Mouse (Mus musculus) adrenal gland, adult 2 months (tissue): ENCODE data around the gene Zfp369. TPM values are rescaled to one million over a fixed set of nuclear protein-coding genes. Genes with fewer than 3 reads are reported as not detected.
A peak's percentile ranks its signal among the peaks of the same experiment; 100 is the strongest.
"Not testable (repeated sequence)": the region's sequence is repeated elsewhere in the genome, so short reads cannot be mapped to it uniquely, and the experiment has no call there.

Experiments
- DNase-seq: peaks from one replicate; pipeline ENCODE4 v3.0.0; 2021
- long read RNA-seq: library from polyadenylated mRNA; stranded (forward); transcript quantifications from one replicate; pipeline ENCODE4 v2.0.0, GENCODE M21; 2021
- polyA plus RNA-seq: library from polyadenylated mRNA; depleted of rRNA; stranded (reverse); fragments of >200 nt; gene quantifications from 2 replicates; pipeline ENCODE4 v1.2.3, GENCODE M21; 2012; rRNA removed
- total RNA-seq, 2 experiments: library from RNA; stranded (reverse); gene quantifications; 2 replicates each; pipeline ENCODE4 v1.2.3; 2021

Gene Zfp369
- 10 to 100 TPM; 19.8 to 23.3 TPM for total RNA-seq
- 9.7 and 10.4 TPM in 2 replicates for polyA plus RNA-seq
- long read RNA-seq: 0 reads

DNA sequence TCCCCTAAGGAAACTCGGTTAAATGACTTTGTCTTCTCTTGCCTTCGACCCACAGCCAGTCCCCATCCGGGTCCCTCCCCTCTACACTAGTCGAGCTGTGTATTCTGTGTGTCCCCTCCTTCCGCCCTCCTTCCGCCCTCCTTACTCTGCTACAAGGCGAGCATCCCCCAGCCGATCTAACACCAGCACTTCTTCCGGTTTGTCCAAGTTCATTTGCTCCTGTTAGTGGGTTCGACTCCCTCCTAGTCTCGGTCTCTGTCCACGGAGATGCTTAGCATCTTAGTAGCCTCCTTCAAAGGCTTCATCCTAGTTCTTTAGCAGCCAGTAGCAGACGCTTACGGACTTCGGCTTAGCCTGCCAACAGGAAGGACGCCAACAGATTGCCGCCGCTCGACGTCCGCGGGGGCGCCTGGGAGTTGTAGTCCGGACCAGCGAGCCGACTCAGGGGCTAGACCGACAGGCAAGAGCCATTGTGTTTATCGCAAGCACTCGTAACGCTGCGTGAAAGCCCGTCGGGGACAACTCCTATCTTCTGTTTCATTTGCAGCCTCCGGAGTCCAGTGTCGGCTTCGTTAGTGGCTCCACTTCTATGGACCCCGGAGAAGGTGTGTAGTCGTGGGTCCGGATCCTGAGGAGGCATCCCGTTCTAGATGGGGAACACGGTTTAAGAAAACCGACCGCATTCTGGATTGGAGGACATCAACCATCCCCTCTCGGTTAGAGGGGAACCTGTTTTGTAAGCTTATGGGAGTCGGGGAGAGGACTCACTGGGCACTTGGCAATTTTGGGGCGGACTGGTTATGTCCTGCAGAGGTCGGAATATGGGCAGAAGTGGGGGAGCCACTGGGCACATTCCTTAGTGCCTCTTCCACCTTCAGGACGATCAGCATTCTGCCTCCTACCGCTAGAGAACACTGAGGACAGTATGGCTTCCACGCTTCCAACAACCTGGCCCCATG, at the start of gene Zfp369:
Gene Zfp369 (plus strand): TSS at position 432 of the 959 bp plus-strand sequence.
- DNase-seq: peak; percentile 97

- no peak for DNase-seq
These were observed 41.4 kb upstream of the Zfp369 start for GRCm38 (mm10) chr13:65237211-65237610.

DNA sequence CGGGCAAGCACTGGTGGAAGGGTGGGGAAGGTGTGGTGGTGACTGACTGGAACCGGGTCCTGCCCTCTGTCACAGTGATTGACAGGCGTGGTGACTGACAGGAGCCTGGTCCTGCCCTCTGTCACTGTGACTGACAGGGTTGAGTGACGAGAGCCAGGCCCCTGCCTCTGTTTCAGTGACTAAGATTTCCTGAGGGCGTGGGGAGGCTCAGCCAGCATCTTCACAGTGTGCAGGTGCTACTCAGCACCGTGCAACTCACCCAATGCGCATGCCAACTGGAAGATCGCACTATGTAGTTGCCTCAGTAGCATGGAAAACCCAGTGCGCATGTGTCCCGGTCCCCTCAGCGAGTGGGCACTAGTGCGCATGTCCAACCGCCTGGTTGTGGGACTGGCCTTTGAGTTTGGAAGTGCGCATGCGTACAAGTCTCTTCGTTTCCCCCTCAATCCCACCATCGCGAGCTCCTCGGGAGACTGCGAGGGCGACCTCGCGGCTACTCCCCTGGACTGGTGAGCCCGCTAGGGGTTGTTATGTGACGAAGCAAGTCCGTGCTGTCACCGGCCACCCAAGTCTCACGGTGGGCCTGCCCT, 38.0 kb upstream of the Zfp369 start:
- DNase-seq: peak; percentile 96

DNA sequence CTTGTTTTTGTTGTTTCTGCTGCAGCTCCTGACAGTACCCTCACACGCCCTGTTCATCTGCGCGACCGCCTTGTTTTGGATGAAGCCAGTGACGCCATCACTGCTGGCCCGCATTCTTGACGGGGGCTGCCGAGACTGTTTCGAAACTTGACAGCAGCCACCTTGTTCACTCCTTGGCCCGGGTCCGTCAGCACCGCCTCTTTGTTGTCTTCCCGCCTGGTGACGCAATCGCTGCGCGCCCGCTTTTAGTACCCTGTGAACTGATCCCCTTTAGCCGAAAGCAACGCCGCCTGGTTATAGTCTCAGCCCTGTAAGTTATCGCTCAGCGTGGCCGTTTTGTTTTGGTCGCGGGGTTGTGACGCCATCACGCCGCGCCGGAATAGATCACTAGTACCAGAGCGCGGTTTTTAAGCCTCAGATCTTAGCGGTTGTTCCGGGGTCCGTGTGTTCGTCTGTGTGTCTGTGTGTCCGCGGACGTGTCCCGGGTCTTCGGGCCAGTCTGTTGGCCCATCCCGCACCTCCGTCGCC, 37.5 kb upstream of the Zfp369 start:
- peak; percentile 96 for DNase-seq

DNA sequence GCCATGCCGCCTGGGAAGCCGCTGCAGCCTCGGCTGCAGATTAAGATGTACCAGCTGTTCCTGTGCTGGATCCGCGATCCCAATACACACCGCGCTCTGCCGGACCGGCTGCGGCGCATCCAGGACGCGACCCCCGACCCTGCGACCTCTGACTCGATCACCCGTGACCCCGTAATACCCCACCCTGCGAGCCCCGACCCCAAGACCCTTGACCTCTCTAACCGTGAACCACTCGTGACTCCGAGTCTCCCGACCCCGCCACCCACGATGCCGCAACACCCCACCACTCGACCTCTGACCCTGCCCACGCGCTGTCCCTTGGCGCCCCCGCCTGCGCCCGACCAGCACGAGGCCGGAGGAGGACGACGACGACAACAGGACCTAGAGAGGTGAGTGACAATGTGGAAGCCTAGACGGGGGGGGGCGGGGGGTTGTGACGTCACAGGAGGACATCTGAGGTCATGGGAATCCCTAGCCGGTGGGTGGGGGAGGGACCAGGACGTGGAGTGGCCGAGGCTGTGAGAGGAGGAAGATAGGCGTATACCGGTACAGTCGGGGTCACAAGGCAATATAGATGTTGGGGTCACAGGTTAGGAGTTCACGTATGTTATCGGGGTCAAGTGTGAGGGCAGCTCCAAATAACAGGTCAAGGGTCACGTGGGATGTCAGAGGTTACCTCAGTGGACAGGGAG, 36.8 kb upstream of the Zfp369 start:
- DNase-seq: peak; percentile 2

DNA sequence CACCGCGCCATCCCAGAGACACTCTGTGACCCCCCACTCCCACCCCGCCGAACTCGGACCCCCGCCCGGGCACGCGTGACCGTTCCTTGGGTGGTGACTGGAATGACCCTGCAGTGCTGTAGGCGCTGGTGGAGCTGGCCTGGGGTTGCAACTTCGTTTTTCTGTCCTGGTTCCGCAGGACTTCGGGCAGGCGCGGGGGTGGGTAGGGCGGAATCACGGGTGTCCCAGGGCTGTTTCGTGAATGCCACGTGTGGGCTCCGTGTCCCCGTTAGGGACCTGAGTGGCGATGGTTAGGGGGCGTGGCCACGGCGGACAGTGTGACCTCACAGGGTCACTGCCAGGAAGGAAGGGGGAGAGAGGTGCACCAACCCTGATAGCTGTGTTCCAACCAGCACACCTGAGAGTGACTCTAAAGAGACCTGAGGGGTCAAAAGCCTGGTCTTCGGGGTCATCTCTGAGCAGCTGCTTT, 36.3 kb upstream of the Zfp369 start:
- DNase-seq: no peak

GRCm38 (mm10) chr13:65243273-65243672, 35.3 kb upstream of the Zfp369 start:
- no peak for DNase-seq

DNA sequence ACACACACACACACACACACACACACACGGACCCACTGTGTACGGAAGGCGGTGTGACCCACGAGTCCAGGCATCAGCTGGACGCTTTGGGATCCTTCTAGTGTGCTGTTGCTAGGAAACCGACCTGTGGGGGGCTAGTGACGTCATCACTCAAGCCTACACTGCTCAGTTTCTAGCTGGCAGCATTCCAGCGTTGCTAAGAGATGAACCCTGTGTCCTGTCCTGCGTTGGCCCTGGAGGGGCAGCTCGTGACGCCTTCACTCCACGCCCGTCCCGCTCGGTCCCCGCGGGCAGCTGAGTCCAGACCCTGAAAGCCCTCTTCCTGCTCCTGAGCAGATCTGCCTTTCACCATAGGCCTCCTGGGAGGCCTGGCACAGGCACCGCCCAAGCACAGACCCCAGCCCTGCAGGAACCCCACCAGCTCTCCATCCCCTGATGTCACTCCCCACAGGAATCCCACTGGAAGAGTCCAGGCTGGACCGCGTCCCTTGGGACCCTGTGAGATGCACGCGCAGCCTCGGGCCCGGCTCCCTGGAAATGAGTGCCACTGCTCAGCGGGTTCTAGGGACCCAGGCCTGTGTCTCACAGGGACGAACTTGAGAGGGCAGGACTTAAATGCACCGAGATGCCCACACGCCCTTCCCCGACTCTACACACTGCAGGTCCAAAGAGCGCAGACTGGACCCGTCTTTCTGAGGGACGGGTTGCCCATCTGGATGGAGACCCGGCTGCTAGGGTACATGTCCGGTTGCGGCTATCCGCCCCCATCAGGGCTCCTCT, 20.2 kb upstream of the Zfp369 start:
- DNase-seq: peak; percentile 60

GRCm38 (mm10) chr13:65259239-65259638, 19.4 kb upstream of the Zfp369 start, which contains the start of gene Gm10775:
TSS of gene Gm10775 (plus strand) at chr13:65259539.
- DNase-seq: no peak

- no peak for DNase-seq
These were observed 16.5 kb upstream of the Zfp369 start for GRCm38 (mm10) chr13:65262086-65262485.

- DNase-seq: no peak
These were observed 626 bp upstream of the Zfp369 start for GRCm38 (mm10) chr13:65277994-65278382.

DNA sequence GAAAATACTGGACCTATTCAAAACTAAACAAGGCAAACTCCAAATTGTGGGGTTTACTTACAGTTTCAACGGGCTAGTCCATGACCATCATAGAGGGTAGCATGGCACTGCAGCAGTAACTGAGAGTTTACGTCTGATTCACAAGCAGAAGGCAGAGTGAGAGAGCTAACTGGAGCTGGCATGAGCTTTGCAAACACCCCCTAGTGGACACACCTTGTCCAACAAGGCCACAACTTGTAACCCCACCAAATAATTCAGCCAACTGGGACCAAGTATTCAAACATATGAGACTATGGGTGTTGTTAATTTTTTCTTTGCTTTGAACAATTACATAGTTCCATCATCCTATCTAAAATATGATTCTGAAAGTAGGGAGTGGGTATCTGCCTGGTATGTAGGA, 8.2 kb downstream of the Zfp369 start:
- no peak for DNase-seq

GRCm38 (mm10) chr13:65296354-65296753, 17.7 kb downstream of the Zfp369 start:
- DNase-seq: no peak

- DNase-seq: peak; percentile 40
These were observed 32.2 kb downstream of the Zfp369 start for GRCm38 (mm10) chr13:65310849-65311248.

GRCm38 (mm10) chr13:65311311-65311755, 32.7 kb downstream of the Zfp369 start:
- no peak for DNase-seq

DNA sequence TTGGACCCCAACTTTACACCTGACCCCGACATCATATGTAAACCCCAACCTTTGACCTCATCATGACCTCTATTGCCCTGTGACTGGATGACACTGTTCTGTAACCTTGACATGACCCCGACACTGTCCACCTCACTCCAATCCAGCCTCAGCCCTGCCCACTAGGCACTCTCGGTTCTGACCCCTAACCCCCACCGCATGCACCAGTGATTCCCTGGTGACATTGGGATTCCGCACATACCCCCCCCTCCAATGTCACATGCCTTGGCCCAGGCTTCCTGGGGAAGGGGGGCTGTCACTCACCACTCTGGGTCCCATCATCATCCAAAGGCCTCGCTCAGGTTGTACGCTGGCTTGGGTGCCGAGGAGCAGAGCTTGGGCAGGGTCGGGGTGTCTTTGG, 33.2 kb downstream of the Zfp369 start:
- no peak for DNase-seq

DNA sequence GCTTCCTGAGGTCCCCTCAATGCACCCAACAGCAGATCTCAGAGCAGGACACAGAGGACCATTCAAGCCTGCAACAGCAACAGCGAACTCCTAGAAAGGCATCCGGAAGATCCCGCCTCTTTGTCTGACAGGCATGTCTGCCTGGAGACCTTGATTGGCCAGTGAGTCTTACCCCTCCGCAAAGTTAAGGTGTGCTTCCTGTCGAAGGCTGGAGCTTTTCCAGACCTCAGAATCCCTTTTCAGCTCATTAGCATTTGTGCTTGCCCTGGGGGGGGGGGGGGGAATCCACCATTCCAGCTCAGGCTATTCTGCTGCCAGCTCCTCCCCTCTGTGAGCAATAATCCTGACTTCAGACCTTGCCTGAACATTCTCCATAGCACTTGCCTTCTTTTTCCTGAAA, 69.9 kb downstream of the Zfp369 start:
- DNase-seq: not testable (repeated sequence)

DNA sequence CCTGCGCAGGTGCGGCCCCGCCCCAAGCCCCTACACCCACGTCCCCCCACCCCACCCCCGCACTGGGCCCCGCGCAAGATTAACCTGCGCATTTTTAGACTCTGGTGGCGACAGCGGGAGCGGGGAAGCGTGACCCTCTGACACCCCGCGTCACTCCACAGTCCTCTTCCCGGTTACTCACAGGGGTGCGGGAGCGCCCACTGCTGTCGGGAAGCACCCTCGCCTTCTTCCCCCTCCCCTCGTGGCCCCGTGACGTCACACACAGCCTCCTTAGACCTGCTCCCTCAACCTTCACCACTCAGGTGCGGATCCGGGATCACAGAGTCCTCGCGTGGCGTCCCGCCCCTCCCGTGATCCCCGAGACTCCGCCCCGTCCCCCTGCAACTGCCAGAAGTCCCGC, 73.2 kb downstream of the Zfp369 start:
- peak; percentile 17 for DNase-seq
